Mouse (Mus musculus) lung, embryonic 16.5 days (tissue): ENCODE results near the gene Kpna7. TPM values are rescaled to one million over a fixed set of nuclear protein-coding genes. Genes with fewer than 3 reads are reported as not detected.
"Not testable (repeated sequence)": the region's sequence is repeated elsewhere in the genome, so short reads cannot be mapped to it uniquely, and the experiment has no call there.

Experiments used
- ATAC-seq: fragments of 200-750 bp; cut with Nextera tagmentation; 2 replicates; pipeline ENCODE4 v1.8.0; 2017; ENCODE audit warnings: low read depth, mild to moderate bottlenecking, moderate library complexity
- H3K27ac ChIP-seq: fragments of 300-500 bp; sonication (generic); 2 replicates; pipeline ENCODE4 v1.5.1; 2014; ENCODE audit warnings: mild to moderate bottlenecking, control low read depth, low read length
- H3K27me3 ChIP-seq: fragments of 300-500 bp; sonication (generic); 2 replicates; pipeline ENCODE4 v1.6.1; 2014; ENCODE audit warnings: low read depth, low read length, mixed read lengths; ENCODE audit not compliant: control insufficient read depth, insufficient read depth
- H3K36me3 ChIP-seq: fragments of 300-500 bp; sonication (generic); 2 replicates; pipeline ENCODE4 v1.6.1; 2014; ENCODE audit warnings: low read length; ENCODE audit not compliant: control insufficient read depth, insufficient read depth
- H3K4me1 ChIP-seq: fragments of 300-500 bp; sonication (generic); replicated peaks from 2 replicates; pipeline ENCODE4 v1.6.1; 2014; ENCODE audit warnings: low read length, mixed read lengths; ENCODE audit not compliant: control insufficient read depth, insufficient read depth
- H3K4me2 ChIP-seq: fragments of 300-500 bp; sonication (generic); 2 replicates; pipeline ENCODE4 v1.6.1; 2014; ENCODE audit warnings: low read depth, low read length, control low read depth
- H3K4me3 ChIP-seq: fragments of 300-500 bp; sonication (generic); 2 replicates; pipeline ENCODE4 v1.5.1; 2014; ENCODE audit warnings: mild to moderate bottlenecking, low read length, control low read depth
- H3K9ac ChIP-seq: fragments of 300-500 bp; sonication (generic); 2 replicates; pipeline ENCODE4 v1.6.1; 2014; ENCODE audit warnings: low read length, control low read depth
- H3K9me3 ChIP-seq: fragments of 300-500 bp; sonication (generic); 2 replicates; pipeline ENCODE4 v1.6.1; 2016; ENCODE audit warnings: low read length; ENCODE audit not compliant: control insufficient read depth
- WGBS: fragments of 180-500 bp; shearing (Covaris S2); extraction: QIAGEN DNeasy Blood & Tissue Kit; methylation state at CpG from one replicate; pipeline ENCODE4 v1.1.7; 2014; 5-methylcytosine and 5-hydroxymethylcytosine counted together
- polyA plus RNA-seq: library from polyadenylated mRNA; unstranded; fragments of >200 nt; fragmentation: Nextera tagmentation; extraction: Ambion mirVana; gene quantifications from 2 replicates; pipeline ENCODE4 v1.2.1, GENCODE M21; 2015

Kpna7 gene
- polyA plus RNA-seq, 1 experiment from 2014 or later: not detected

- H3K4me3 ChIP-seq: no peak overlapping the region
- no peak overlapping the region for H3K27ac ChIP-seq
- H3K9ac ChIP-seq: no peak overlapping the region
- no peaks in the 10 kb centered on the region for H3K27me3 ChIP-seq
- H3K36me3 ChIP-seq: peaks cover 25% of the 10 kb centered on the region
- no peaks in the 10 kb centered on the region for H3K9me3 ChIP-seq
- WGBS: 83% methylated on average over 8 of the region's 8 CpGs
- peaks cover 19% of the 10 kb centered on the region for H3K4me1 ChIP-seq
- H3K4me2 ChIP-seq: no peak overlapping the region
- no peak for ATAC-seq
These were observed 28.7 kb upstream of the Kpna7 start for GRCm38 (mm10) chr5:145112566-145112965.

- no peaks in the 10 kb centered on the region for H3K9me3 ChIP-seq
- WGBS: 78% methylated on average over 6 of the region's 6 CpGs
- H3K36me3 ChIP-seq: peaks cover 36% of the 10 kb centered on the region
These were observed 26.6 kb upstream of the Kpna7 start for GRCm38 (mm10) chr5:145110401-145110800.

GRCm38 (mm10) chr5:145105694-145106275, 22.0 kb upstream of the Kpna7 start:
- WGBS: 88% methylated on average over 9 of the region's 9 CpGs
- H3K27ac ChIP-seq: no peak overlapping the region
- H3K4me1 ChIP-seq: no peaks in the 10 kb centered on the region
- no peak overlapping the region for H3K4me3 ChIP-seq
- no peak overlapping the region for H3K4me2 ChIP-seq
- H3K36me3 ChIP-seq: peaks cover 63% of the 10 kb centered on the region
- H3K9me3 ChIP-seq: no peaks in the 10 kb centered on the region
- no peaks in the 10 kb centered on the region for H3K27me3 ChIP-seq
- no peak overlapping the region for H3K9ac ChIP-seq
- ATAC-seq: no peak

More at GRCm38 (mm10) chr5:145110401-145110800, 26.6 kb upstream of the Kpna7 start:
- no peaks in the 10 kb centered on the region for H3K27me3 ChIP-seq
- H3K27ac ChIP-seq: no peak overlapping the region
- no peak for ATAC-seq
- peaks cover under 1% of the 10 kb centered on the region for H3K4me1 ChIP-seq
- H3K4me2 ChIP-seq: no peak overlapping the region
- no peak overlapping the region for H3K4me3 ChIP-seq
- no peak overlapping the region for H3K9ac ChIP-seq

GRCm38 (mm10) chr5:145104328-145104727, 20.5 kb upstream of the Kpna7 start:
- no peak overlapping the region for H3K4me3 ChIP-seq
- ATAC-seq: no peak
- H3K27ac ChIP-seq: no peak overlapping the region
- WGBS: 72% methylated on average over 9 of the region's 9 CpGs
- H3K4me2 ChIP-seq: no peak overlapping the region
- no peaks in the 10 kb centered on the region for H3K9me3 ChIP-seq
- H3K27me3 ChIP-seq: no peaks in the 10 kb centered on the region
- H3K36me3 ChIP-seq: peaks cover 54% of the 10 kb centered on the region
- no peaks in the 10 kb centered on the region for H3K4me1 ChIP-seq
- no peak overlapping the region for H3K9ac ChIP-seq

- no peak overlapping the region for H3K27ac ChIP-seq
- H3K36me3 ChIP-seq: peaks cover 50% of the 10 kb centered on the region
- H3K4me2 ChIP-seq: no peak overlapping the region
- no peaks in the 10 kb centered on the region for H3K9me3 ChIP-seq
- no peaks in the 10 kb centered on the region for H3K4me1 ChIP-seq
- WGBS: 81% methylated on average over 4 of the region's 4 CpGs
- H3K4me3 ChIP-seq: no peak overlapping the region
- H3K9ac ChIP-seq: no peak overlapping the region
- ATAC-seq: no peak
- H3K27me3 ChIP-seq: no peaks in the 10 kb centered on the region
These were observed 18.9 kb upstream of the Kpna7 start for GRCm38 (mm10) chr5:145102706-145103105.

GRCm38 (mm10) chr5:145101451-145101850, 17.6 kb upstream of the Kpna7 start:
- H3K4me2 ChIP-seq, H3K4me3 ChIP-seq, H3K27ac ChIP-seq, H3K9me3 ChIP-seq, H3K9ac ChIP-seq, ATAC-seq, H3K27me3 ChIP-seq, H3K4me1 ChIP-seq: not testable (repeated sequence)
- WGBS: 98% methylated on average over 11 of the region's 11 CpGs
- H3K36me3 ChIP-seq: peaks cover 49% of the 10 kb centered on the region

GRCm38 (mm10) chr5:145100960-145101359, 17.1 kb upstream of the Kpna7 start:
- 93% methylated on average over 9 of the region's 9 CpGs for whole genome bisulfite sequencing
- H3K4me3 ChIP-seq: no peak overlapping the region
- H3K9me3 ChIP-seq: no peaks in the 10 kb centered on the region
- H3K9ac ChIP-seq: no peak overlapping the region
- no peak overlapping the region for H3K27ac ChIP-seq
- H3K27me3 ChIP-seq: no peaks in the 10 kb centered on the region
- no peak overlapping the region for H3K4me2 ChIP-seq
- ATAC-seq: no peak
- H3K36me3 ChIP-seq: peaks cover 52% of the 10 kb centered on the region
- no peaks in the 10 kb centered on the region for H3K4me1 ChIP-seq

GRCm38 (mm10) chr5:145098340-145098821, 14.6 kb upstream of the Kpna7 start:
- 89% methylated on average over 10 of the region's 10 CpGs for WGBS
- Histone ChIP-seq H3K9me3 (no peaks in the 10 kb centered on the region), H3K4me3 (no peak overlapping the region), H3K27ac (no peak overlapping the region), H3K27me3 (no peaks in the 10 kb centered on the region), H3K36me3 (peaks cover 47% of the 10 kb centered on the region), H3K9ac (no peak overlapping the region), H3K4me1 (no peaks in the 10 kb centered on the region), H3K4me2 (no peak overlapping the region)
- no peak for ATAC-seq

GRCm38 (mm10) chr5:145096195-145096594, 12.4 kb upstream of the Kpna7 start:
- no peaks in the 10 kb centered on the region for H3K9me3 ChIP-seq
- H3K27ac ChIP-seq: no peak overlapping the region
- no peak overlapping the region for H3K4me2 ChIP-seq
- no peak overlapping the region for H3K9ac ChIP-seq
- ATAC-seq: no peak
- WGBS: 84% methylated on average over 4 of the region's 4 CpGs
- H3K36me3 ChIP-seq: peaks cover 42% of the 10 kb centered on the region
- H3K4me3 ChIP-seq: no peak overlapping the region
- H3K27me3 ChIP-seq: no peaks in the 10 kb centered on the region
- no peaks in the 10 kb centered on the region for H3K4me1 ChIP-seq
